Comparison of ENCODE assay signal across 8 mouse cellular contexts in genomic region chr17:29415761-29416662, GRCm38 (mm10). TPM values are rescaled to one million over a fixed set of nuclear protein-coding genes. Genes with fewer than 3 reads are reported as not detected.
DNase-seq lines count a peak whose midpoint lies in the region; ATAC-seq and TF ChIP-seq lines count a peak whose summit lies in the region.

No protein-coding gene starts in this region.

- TF ChIP-seq CTCF in heart, postnatal 0 days (IDR thresholded peaks at IDR 0.05; ENCODE audit: low read depth), result no peak

- peak; percentile 78 for DNase-seq in adrenal gland, postnatal 10 days
- DNase-seq in adrenal gland, adult 8-10 months, result no peak
- peak; percentile 78 for DNase-seq in forebrain, embryonic 10.5 days (ENCODE audit: extremely low spot score, low spot score)
- peak; percentile 72 for DNase-seq in heart, postnatal 0 days (ENCODE audit: low spot score)
- DNase-seq in neural tube, embryonic 11.5 days (ENCODE audit: low spot score), result peak; percentile 74
- DNase-seq in right cerebral cortex, adult 2 months (ENCODE audit: low spot score in 2 of 2), result no peak
- DNase-seq in thymus, postnatal 14 days, result no peak

- ATAC-seq in heart, postnatal 0 days (ENCODE audit: insufficient read depth, low read depth), result peak; percentile 58
- ATAC-seq in limb, embryonic 12.5 days (ENCODE audit: insufficient number of reproducible peaks, insufficient read depth, low FRiP score, low TSS enrichment, low read depth), result peak; percentile 92
- ATAC-seq in neural tube, embryonic 11.5 days (ENCODE audit: insufficient read depth, low FRiP score, low TSS enrichment), result no peak

- H3K4me3 ChIP-seq in forebrain, embryonic 10.5 days, result peak overlapping the region; percentile 46
- H3K4me3 ChIP-seq in heart, postnatal 0 days (ENCODE audit: low read depth, low read length), result no peak overlapping the region
- peak overlapping the region; percentile 34 for H3K4me3 ChIP-seq in limb, embryonic 12.5 days (replicated peaks)
- no peak overlapping the region for H3K4me3 ChIP-seq in neural tube, embryonic 11.5 days (ENCODE audit: low read depth, low read length)

- TF ChIP-seq EP300 in heart, postnatal 0 days (IDR thresholded peaks at IDR 0.05; ENCODE audit: low read depth), result no peak

- H3K36me3 ChIP-seq in forebrain, embryonic 10.5 days (replicated peaks), result no peaks in the 10 kb centered on the region
- no peaks in the 10 kb centered on the region for H3K36me3 ChIP-seq in heart, postnatal 0 days (replicated peaks; ENCODE audit: control insufficient read depth, insufficient read depth, low read length)
- no peaks in the 10 kb centered on the region for H3K36me3 ChIP-seq in limb, embryonic 12.5 days
- no peaks in the 10 kb centered on the region for H3K36me3 ChIP-seq in neural tube, embryonic 11.5 days (ENCODE audit: control insufficient read depth, insufficient read depth, low read length)

- H3K4me1 ChIP-seq in forebrain, embryonic 10.5 days, result peaks cover 37% of the 10 kb centered on the region
- H3K4me1 ChIP-seq in heart, postnatal 0 days (ENCODE audit: control insufficient read depth, insufficient read depth), result peaks cover 30% of the 10 kb centered on the region
- peaks cover 19% of the 10 kb centered on the region for H3K4me1 ChIP-seq in limb, embryonic 12.5 days (replicated peaks)
- peaks cover 4% of the 10 kb centered on the region; the same call in 1 of the 2 replicates for H3K4me1 ChIP-seq in neural tube, embryonic 11.5 days (ENCODE audit: control insufficient read depth, insufficient read depth, low read length)

- H3K4me2 ChIP-seq in heart, postnatal 0 days (ENCODE audit: low read depth, low read length), result peak overlapping the region; percentile 48
- peak overlapping the region; percentile 61 for H3K4me2 ChIP-seq in limb, embryonic 12.5 days
- H3K4me2 ChIP-seq in neural tube, embryonic 11.5 days (ENCODE audit: low read depth), result peak overlapping the region; percentile 26

- no peaks in the 10 kb centered on the region for H3K9me3 ChIP-seq in forebrain, embryonic 10.5 days
- H3K9me3 ChIP-seq in heart, postnatal 0 days (replicated peaks; ENCODE audit: control insufficient read depth, low read length), result no peaks in the 10 kb centered on the region
- H3K9me3 ChIP-seq in limb, embryonic 12.5 days, result no peaks in the 10 kb centered on the region
- no peaks in the 10 kb centered on the region for H3K9me3 ChIP-seq in neural tube, embryonic 11.5 days (ENCODE audit: control insufficient read depth, low read length)

- WGBS in forebrain, embryonic 10.5 days, result 7% methylated on average over 31 of the region's 31 CpGs
- 16% methylated on average over 30 of the region's 31 CpGs for WGBS in heart, postnatal 0 days
- WGBS in limb, embryonic 12.5 days, result 3% methylated on average over 31 of the region's 31 CpGs
- 10% methylated on average over 31 of the region's 31 CpGs for WGBS in neural tube, embryonic 11.5 days

- H3K27me3 ChIP-seq in forebrain, embryonic 10.5 days (ENCODE audit: poor library complexity, severe bottlenecking), result peaks cover 50% of the 10 kb centered on the region
- no peaks in the 10 kb centered on the region for H3K27me3 ChIP-seq in heart, postnatal 0 days (ENCODE audit: control insufficient read depth, insufficient read depth, low read length)
- no peaks in the 10 kb centered on the region for H3K27me3 ChIP-seq in limb, embryonic 12.5 days
- no peaks in the 10 kb centered on the region for H3K27me3 ChIP-seq in neural tube, embryonic 11.5 days (ENCODE audit: control insufficient read depth, insufficient read depth, low read length)

- peak overlapping the region; percentile 87 for H3K27ac ChIP-seq in forebrain, embryonic 10.5 days
- 0 out of 2 replicates have a peak overlapping the region, but pooled peaks have one; percentile 6 for H3K27ac ChIP-seq in heart, postnatal 0 days (ENCODE audit: low read depth)
- H3K27ac ChIP-seq in limb, embryonic 12.5 days, result peak overlapping the region; percentile 96
- H3K27ac ChIP-seq in neural tube, embryonic 11.5 days (ENCODE audit: low read depth, low read length), result no peak overlapping the region; the same call in 1 of the 2 replicates

- no peak overlapping the region; the same call in 1 of the 2 replicates for H3K9ac ChIP-seq in heart, postnatal 0 days (replicated peaks; ENCODE audit: low read depth, low read length)
- 0 out of 2 replicates have a peak overlapping the region, but pooled peaks have one; percentile 13 for H3K9ac ChIP-seq in limb, embryonic 12.5 days (replicated peaks)
- 0 out of 2 replicates have a peak overlapping the region, but pooled peaks have one; percentile 31 for H3K9ac ChIP-seq in neural tube, embryonic 11.5 days (ENCODE audit: low read length)

RNA-seq across cellular contexts. Expression of gene Fgd2, which starts 55.3 kb away (rescaled TPM):
- total RNA-seq in adrenal gland, postnatal 10 days (2021), result 1 to 10 TPM; 4.6 to 7.4 TPM
- 10 to 100 TPM in 1 of 4 experiments, 1 to 10 TPM in 3; 2.1 to 11.1 (median 6.9) TPM for total RNA-seq in adrenal gland, adult 8-10 months (2022)
- polyA plus RNA-seq in forebrain, embryonic 10.5 days (2016; fragmentation: Nextera tagmentation; extraction: Ambion mirVana), result 5.4 and 6.3 TPM in 2 replicates
- total RNA-seq in heart, postnatal 0 days (2014; rRNA removed; ENCODE audit: low replicate concordance), result 1.4 and 6.3 TPM in 2 replicates
- polyA plus RNA-seq in heart, postnatal 0 days (2015; fragmentation: Nextera tagmentation; extraction: Ambion mirVana), result 1.6 and 2.3 TPM in 2 replicates
- polyA plus RNA-seq in limb, embryonic 12.5 days (2016; fragmentation: Nextera tagmentation; extraction: Ambion mirVana), result 5.6 and 7.1 TPM in 2 replicates
- 2.8 and 3.5 TPM in 2 replicates for polyA plus RNA-seq in neural tube, embryonic 11.5 days (2014; fragmentation: Nextera tagmentation; extraction: Ambion mirVana)

Comparison
In these comparisons a context has a peak if more than half of its experiments do, and no peak if none do; other contexts are left out.
1. DNase-seq: peak in adrenal gland, postnatal 10 days (single experiment), forebrain, embryonic 10.5 days (single experiment), heart, postnatal 0 days (single experiment) and neural tube, embryonic 11.5 days (single experiment); none in adrenal gland, adult 8-10 months (single experiment), right cerebral cortex, adult 2 months (0 of 2) and thymus, postnatal 14 days (single experiment).
2. H3K4me3 ChIP-seq: peak in forebrain, embryonic 10.5 days (single experiment) and limb, embryonic 12.5 days (single experiment); none in heart, postnatal 0 days (single experiment) and neural tube, embryonic 11.5 days (single experiment).
3. Peak in every context shown above with its lines, with median percentiles within 50 percentile points of each other: H3K4me2 ChIP-seq.